Mouse (Mus musculus) kidney, adult 8-10 months (tissue): Measurements from ENCODE around the gene Fadd.

ENCODE experiments used
- DNase-seq, 2 experiments: peaks; one replicate each; pipeline ENCODE4 v3.0.0; 2022

The Fadd gene

DNA sequence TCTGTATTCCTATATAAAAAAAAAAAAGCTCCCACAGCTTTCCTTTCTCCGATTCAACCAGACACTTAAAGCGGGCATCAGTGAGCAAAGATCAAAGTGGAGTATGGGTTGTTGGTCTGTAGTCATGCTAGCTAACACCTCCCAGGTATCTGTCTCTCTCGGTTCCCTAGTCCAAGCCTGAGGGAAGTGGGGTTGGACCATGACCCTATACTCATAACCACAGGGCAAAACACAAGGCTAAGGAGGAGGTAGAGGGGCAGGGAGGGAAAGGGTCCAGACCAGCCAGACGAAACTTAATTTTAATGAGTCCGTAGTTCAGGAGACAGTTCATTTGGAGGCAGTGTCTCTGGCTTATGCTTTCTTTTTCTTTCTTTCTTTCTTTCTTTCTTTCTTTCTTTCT, 10.0 kb downstream of the Fadd start:
- DNase-seq = peak; percentile 60 to 87

DNA sequence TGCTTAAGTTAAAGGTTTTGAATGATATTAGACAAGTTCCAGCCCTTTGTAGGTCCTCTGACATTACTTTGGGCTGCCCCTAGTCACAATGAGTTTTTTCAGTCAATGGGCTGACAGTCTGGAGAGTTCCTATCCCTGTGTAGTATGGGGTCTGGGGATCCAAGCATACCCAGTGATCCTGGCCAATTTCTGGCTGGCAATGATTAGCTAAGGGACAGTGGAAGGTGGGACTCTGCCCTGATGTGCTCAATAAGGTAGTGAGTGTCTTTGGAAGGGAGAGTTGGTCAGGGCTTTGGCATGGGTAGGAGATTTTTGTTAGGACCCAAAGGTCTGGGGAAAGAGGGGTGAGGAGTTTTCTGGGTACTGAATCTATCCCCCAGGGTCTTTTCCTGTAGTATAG, 10.7 kb downstream of the Fadd start:
- peak; percentile 87 to 89 for DNase-seq

DNA sequence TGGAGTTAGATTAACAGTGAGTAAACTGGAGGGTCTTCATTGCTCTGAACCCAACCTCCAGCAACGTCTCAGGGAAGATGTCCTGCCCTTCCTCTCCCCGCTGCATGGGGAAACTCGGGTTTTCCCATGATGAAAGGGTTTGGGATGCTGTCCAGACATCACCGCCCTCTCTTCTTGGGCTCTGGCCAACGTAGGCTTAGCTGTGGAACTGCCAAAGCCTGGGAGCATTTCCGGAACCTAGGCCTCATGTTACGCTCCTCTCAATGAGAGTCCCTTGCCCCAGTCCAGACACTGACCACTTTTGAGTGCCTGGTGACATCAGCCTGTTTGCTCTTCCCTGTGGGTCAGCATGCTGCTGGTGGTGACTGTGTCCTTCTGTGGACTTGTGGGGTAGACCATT, 12.8 kb downstream of the Fadd start:
- DNase-seq = peak in 1 of 2 experiments; percentile 48

DNA sequence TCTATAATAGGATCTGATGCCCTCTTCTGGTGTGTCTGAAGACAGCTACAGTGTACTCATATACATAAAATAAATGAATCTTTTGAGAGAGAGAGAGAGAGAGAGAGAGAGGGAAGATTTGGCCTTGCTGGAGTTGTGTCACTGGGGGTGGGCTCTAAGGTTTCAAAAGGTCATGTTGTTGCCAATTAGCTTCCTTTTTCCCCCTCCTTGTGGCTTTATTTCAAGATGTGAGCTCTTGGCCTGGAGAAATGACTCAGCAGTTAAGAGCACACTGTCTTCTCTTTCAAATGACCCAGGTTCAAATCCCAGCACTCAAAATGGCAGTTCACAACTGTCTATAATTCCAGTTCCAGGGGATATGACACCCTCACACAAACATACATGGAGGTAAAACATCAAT, 14.2 kb downstream of the Fadd start:
- DNase-seq = no peak

DNA sequence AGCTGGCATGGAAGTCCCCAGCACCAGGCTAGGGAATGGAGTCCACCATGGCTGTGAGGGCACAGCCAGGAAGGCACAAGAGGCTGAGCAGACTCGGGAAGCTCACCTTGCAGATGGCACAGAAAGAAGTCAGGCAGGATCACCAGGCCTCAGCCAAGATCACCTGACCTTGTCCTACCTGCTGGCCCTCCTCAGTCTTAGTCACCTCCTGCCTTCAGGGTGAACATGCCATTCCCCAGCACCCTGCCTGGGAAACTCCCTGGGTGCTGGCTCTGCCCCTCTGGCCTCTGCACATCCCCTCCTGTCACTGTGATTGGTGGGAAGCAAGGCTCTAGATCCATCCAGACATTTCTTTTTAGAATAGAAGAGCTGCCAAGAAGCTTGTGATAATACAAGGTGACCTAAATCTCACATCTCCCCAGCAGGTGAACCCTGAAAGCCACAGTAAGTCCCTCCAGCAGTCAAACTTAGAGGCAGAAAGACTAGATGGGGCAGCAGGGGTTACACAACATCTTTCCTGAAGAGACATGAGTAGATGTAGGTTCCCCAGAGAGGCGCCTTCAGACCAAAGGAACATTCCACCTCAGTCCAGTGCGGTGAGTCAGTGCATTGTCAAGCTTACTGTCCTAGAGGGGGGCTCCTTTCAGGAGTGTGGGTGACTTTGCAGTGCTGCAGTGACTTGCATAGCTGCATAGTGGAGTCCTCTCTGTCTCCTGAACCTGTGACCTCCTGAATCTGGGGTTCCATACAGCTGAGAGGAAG, 15.2 kb downstream of the Fadd start:
- DNase-seq = no peak

DNA sequence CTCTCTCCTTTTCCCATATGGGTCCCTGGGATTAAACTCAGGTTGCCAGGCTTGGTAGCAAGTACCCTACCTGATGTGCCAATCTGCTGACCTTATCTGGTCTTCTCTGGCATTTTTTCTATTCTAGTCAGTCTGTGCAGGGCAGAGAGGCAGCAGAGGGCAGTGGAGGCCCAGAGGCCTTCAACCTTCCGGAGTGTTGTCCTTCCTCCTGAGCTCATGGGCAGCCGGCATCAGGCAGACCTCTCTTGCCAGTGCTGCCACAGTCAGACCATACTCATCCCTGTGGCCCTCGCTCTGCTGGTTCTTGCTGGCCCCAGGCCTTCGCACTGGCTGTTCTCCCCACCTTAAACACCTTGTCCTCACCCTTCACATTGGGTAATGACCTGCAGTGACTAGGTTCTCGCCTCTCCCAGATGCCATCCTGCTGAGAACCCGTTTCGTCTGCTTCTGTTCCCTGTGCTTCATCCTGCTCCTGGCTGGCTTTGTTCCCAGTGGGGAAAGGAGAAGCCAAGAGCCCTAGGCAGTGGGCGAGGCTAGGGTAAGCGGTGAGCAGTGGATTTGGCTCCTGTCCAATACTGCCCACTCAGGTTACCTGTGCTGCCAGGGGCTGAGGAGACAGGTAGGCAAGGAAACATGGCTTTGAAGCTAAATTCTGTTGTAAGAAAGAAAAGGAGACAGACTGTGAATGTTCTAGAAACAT, 18.7 kb downstream of the Fadd start:
- DNase-seq = peak in 1 of 2 experiments; percentile 49

DNA sequence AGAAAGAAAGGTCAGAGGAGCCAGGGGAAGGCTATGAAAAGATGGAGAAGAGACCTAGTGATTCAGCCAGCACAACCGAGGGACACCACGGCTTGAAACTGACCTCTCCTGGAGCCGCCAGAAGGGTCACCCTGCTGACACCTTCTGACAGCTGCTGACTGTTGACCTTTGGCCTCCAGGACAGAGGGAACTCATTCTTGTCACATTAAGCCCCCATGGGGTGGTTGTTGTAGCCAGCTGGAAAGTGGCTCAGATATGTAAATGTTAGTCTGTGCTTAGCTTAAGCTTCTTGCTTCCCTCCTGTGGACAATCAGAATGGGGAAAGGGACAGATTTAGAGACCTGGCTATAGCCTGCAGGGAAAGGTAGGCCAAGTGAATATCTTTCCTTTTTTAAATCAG, 20.2 kb downstream of the Fadd start:
- DNase-seq = peak in 1 of 2 experiments; percentile 36

DNA sequence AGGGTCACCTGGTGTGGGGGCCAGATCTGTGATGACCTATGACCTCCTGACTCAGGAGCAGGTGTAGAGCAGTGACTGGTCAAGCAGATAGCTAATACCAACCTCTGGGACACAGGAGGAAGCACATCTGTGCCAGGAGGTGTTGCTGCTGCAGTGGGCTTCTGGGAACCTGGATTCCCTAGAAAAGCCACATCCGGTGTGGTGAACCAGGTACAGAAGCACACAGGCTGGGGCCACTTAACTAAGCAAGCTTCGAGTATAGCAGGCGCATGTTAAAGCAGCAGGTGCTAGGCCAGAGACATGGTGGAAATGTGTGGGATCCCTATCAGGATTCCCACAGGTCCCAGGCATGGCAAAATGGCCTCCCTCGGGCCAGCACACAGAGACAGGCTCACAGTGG, 21.7 kb downstream of the Fadd start:
- DNase-seq = no peak

DNA sequence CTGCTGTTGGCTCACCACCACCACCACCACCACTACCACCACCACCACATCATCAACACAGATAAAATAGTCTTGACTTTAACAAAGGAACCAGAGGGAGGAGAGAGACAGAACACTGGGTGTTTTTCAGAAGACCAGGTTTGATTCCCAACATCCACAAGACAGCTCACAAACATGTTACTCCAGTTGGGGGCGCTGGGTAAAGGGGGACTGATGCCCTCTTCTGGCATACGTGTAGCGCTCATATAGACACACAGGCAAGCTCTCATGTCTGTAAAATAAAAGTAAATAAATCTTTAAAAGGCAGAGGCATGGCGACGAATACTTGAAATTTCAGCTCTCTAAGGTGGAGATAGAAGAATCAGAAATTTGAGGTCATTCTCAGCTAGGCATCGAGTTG, 23.7 kb downstream of the Fadd start:
- DNase-seq = no peak

DNA sequence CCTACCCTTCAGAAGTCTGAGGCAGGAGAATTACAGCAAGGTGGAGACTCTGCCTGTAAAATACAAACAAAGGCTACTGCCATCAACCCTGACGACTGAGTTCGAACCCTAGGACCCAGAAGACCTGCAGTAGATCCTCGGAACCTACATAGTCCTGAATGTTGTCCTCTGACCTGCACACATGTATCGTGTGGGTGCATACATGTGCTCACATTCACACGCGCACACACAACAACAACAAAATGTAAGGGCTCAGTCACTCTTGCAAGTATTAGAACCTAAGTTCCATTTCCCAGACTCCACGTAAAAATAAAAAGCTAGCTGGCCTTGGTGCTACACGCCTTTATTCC, 28.2 kb downstream of the Fadd start:
- no peak for DNase-seq

DNA sequence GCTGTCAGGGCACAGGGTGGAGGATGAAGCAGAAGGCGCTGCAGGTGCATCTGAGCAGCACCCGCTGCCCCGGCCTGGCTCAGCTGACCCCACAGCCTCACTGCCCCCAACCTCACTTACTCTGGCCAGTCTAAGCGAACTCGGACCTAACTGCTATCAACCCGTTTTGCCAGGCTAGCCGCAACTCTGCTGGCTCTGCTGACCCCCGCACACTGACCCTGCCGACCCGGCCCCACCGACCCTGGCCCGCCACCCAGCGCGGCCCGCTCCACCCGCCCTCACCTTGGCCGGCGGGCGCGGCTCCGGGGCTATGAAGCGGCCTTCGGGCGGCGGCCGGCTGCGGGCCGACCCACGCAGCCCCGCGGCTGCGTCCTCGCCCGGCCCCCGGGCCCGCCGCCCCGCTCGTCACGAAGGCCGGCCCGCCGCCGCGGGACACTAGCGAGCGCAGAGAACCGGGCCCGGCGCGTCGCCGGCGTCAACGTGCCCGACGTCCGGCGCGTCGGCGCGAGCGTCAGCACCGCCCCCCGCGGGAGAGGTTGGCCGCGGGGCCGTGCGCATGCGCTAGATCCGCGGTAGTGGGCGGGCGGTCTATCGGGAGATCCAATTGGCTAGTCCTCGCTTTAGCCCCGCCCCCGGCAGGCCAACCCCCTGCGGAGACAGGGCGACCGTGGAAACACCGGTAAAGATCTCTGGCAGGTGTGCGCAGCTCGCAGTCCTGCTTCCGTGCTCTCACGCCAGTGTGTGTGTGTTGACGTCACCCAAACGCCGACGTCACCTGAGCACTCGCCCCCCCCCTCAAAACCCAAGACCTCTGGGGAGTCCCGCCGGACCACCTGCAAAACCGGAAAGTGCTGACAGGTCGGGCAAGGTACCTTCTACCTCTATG, 28.8 kb downstream of the Fadd start, which contains the start of gene Ppfia1:
Gene Ppfia1, minus strand, starts transcription at position 493 of the 886 bp plus-strand sequence.
- peak; percentile 97 for DNase-seq

DNA sequence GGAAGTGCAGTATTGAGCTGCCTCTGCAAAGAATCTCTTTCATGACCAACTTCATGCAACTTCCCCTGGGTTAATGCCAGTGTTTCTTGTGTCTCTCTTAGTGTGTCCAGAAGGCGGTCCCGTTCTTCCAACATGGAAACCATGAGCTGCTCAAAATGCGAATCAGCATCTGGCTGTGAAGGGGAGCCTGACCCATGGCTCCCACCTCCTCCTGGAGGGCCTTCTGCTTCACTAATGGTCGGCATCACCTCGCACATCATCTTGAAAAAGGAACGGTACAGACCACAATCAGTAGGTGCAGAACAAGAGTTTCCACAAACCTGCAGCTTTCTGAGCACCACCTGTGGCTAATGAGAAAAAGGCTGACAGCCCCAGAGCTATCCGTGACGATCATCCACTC, 30.0 kb downstream of the Fadd start:
- no peak for DNase-seq

DNA sequence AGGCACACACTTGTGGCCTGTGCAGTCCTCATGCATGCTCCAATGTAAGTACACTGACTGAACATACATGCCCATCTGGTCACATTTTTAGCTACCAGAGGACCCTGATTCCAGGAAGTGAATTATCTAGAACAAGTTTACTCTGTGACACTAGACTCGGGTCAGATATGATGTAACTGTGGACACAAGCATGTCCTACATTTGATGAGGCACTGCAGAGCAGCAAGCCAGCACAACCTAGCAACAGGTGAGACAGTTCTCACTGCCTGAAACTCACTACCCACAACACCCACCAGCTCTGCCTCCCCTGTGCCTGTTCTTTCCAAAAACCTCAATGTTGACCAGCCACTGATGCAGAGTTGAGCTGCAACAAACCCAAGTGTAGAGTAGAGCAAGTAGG, 31.5 kb downstream of the Fadd start:
- no peak for DNase-seq

DNA sequence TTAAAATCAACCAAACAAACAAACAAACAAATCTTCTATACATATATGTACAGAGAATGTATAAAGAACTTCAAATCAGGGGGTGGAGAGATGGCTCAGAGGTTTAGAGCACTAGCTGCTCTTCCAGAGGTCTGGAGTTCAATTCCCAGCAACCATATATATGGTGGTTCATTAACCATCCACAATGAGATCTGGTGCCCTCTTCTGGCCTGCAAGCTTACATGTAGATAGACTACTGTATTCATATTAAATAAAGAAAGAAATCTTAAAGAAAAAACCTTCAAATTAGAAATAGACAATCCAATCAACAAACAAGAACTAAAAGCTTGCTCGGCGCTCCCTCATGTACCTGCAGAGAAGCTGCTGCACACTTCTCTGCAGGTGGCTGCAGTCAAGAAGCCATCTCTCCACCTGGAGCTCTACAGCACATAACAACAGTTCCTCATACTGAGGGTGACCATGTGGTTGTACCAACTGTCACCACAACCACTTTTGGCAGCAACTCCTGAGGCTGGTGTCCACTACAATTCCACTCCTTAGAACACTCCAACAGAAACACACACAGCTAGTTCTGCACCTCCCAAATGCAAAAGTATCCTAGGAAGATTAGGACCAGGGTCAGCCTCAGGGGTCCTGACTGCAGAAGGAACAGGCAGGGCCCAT, 32.2 kb downstream of the Fadd start:
- DNase-seq = no peak

DNA sequence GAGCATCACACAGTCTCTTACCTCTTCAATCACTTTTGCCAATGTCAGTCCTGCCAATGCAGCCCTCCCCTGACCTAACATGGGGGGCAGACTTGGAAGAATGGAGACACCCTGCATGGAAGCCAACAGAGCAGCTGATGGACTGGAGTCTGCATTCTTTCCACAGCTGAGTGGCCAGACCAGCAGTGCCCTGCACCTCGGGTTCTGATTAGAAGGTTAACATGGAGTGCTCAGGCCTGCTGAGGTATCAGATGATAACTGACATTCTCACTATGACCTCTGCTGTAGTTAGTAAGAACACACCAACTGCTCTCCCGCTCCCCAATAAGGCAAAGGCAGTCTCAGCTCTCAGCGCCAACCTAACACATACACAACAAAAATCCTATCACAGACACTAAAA, 37.0 kb downstream of the Fadd start:
- DNase-seq = peak; percentile 19 to 36

DNA sequence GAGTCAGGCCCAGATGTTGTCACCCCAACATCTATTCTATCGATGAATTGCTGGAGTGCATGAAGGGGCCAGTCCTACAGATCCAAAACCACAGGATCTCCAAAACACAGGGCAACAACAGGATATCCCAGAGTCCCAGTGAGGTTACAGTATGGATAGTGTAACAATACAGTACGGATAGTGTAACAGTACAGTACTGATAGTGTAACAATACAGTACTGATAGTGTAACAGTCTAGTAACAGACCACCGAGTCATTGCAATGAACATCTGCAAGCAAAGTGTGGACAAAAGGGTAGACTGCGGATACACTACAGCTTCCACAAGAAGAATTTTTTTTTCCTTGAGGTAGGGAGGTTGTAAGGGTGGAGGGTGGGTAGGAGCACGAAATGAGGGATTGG, 40.9 kb downstream of the Fadd start:
- no peak for DNase-seq

DNA sequence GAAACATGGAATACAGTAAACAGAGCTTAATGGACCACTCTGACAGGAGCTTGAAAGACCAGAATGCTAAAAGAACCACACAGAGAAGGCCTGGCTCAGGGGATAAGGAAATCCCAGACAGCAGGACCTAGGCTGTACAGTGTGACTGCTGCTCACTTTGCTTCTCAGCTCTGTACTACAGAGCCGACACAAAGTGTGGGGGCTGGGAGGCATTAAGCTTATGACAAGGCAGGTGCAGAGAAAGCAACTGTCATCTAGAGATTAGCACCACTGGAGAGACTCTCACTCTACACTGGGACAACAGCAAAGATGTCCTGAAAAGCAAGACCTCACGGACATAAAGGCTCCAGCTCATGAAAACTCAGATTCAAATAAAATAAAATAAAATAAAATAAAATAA, 43.1 kb downstream of the Fadd start:
- DNase-seq = no peak

DNA sequence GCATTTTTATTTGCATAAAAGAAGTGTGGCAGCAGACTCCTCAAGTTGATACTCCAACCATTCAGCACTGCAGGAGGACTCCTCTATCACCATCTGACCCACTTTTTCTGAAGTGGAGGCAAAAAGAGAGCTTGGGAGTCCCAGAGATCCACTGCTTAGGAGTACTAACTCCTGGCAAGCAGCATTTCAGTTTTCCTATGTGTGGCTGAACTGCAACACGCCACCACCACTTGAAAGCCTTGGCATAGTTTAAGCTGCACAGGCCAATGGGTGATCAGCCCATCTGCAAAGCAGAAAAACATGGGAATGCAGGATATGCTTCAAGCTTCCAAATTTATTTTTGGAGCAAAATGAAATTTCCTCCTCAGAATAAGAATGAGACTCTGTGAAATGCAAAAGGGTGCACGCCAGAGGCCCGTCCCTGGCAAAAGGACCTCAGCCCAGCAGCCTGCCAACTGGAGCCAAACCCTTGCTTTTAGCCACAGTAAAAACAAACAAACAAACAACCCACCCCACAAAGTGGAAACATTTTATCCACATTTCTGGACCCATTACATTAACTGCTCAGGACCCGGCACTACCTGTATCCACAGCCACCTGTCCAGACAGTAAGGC, 44.1 kb downstream of the Fadd start:
- no peak for DNase-seq

DNA sequence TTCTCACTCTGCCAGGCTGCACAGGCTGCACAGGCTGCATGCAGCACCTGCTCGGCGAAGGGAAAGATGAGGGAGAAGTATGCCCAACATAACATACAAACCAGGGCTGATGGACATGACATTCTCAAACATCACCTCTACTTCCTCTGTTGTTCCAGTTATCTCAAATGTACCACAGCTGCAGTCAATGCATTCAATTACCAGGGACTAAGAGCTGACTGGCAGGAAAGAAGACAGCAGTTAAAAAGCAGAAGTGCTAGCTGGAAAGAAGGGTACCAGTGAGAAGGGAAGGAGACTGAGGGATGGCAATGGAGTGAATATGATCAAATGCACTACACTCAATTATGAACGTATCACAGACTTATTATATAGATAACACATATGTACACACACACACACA, 45.9 kb downstream of the Fadd start:
- no peak for DNase-seq

DNA sequence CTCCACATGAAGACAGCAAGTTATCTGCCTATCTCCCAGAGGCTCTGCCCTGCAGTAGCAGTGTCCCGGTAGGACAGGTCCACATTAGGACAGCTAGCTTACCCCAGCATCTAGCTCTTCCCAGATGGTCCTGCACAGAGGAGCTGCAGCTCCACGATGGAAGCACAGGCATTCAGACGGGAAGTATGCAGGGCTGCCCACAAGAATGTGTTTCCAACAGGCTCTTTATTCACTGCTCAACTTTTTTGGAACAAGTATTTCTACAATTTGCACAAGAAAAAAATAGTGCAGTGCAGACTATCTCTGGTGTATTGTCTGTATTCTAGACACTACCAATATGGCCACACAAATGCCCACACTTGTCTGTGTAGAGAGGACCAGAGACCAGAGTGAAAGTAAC, 47.5 kb downstream of the Fadd start:
- no peak for DNase-seq

DNA sequence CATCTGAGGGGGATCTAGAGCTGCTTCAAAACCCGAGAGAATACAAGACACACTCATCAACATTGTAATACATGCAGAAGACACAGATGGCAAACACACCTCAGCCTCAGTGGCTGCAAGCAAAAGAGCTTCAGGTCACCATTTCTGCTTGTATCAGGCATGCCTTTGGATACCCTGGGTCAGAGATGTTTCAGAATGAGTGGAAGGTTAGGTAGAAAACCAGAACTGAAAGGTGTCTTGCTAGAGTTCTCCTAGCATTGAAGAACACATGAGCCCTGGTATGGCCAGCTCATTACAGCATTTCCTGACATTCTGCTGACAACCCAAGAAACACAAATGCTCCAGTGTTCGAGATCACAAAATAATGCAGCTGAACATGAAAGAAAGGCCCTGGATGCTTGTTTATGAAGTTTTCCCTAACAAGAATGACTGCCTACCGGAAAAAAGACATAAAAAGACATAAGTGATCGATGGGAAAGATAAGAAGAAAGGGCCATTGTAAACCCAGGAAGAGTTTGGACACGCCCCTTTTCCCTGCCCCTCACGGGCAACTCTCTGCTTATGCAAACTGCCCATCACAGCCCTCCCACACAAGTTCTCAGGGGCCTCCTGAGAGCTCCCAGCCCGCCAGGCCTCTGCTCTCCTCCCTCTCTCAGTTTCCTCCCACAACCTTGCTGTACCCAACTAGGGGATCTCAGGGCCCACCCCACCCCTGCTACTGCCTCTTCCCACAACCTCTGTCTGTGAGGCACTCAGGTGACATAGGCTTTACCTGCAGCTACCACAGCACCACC, 50.5 kb downstream of the Fadd start:
- DNase-seq = no peak

DNA sequence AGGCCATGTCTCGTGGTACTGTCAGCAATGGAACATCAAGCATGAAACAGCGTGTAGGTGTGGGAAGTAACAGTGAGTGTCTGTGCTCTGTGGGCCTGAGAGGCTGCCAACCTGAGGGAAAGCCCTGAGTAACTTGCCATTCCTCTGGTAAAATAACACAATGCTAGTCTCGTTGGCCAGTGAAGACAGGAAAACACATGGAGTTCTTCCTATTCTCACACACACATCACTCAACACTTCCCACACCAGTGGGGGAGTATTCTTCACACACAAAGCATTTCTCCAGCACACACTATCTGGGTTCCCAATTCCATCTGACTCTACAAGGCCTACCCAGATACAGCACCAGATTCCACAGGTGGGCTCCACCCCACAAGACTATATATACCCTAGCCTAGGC, 52.4 kb downstream of the Fadd start:
- DNase-seq = no peak
